Mouse (Mus musculus) C2C12 (cell line): ENCODE data around the gene Oit1.
A peak's percentile ranks its signal among the peaks of the same experiment; 100 is the strongest.

Experiments
- CTCF ChIP-seq: IDR thresholded peaks from one replicate; pipeline ENCODE4 v1.5.1; 2011; ENCODE audit not compliant: control insufficient read depth, insufficient read depth, insufficient read length
- MAX ChIP-seq: IDR thresholded peaks from one replicate; pipeline ENCODE4 v1.6.1; 2011; ENCODE audit warnings: mild to moderate bottlenecking, control low read depth
- USF1 ChIP-seq: IDR thresholded peaks from one replicate; pipeline ENCODE4 v1.6.1; 2011; ENCODE audit warnings: low read depth, mild to moderate bottlenecking, control low read depth, moderate library complexity

GRCm38 (mm10) chr14:8356836-8357235 lies 21.7 kb downstream of the Oit1 start:
- no peak for TF ChIP-seq CTCF
- TF ChIP-seq USF1 = no peak
- peak; percentile 93 for TF ChIP-seq MAX
